Mouse (Mus musculus): Measurements from ENCODE around the gene Ccr7. TPM values are rescaled to one million over a fixed set of nuclear protein-coding genes. Genes with fewer than 3 reads are reported as not detected.

The Ccr7 gene
- total and polyA plus RNA-seq, 2 experiments from 2014 or later, result not detected

- H3K9ac ChIP-seq (replicated peaks; ENCODE audit: low read length, poor library complexity, severe bottlenecking), result no peak overlapping the region
- TF ChIP-seq CTCF (IDR thresholded peaks at IDR 0.05), result peak; percentile 23
- H3K27ac ChIP-seq (ENCODE audit: low read depth, low read length), result no peak overlapping the region
- 97% methylated on average over 1 of the region's 1 CpGs for WGBS
- H3K4me1 ChIP-seq (ENCODE audit: insufficient read depth, low read length), result peaks cover 9% of the 10 kb centered on the region
- no peak overlapping the region for H3K4me3 ChIP-seq (ENCODE audit: low read depth, low read length)
- ATAC-seq (ENCODE audit: low FRiP score), result no peak
- no peaks in the 10 kb centered on the region for H3K9me3 ChIP-seq (ENCODE audit: low read length)
- H3K4me2 ChIP-seq (ENCODE audit: low read depth, low read length, poor library complexity, severe bottlenecking), result no peak overlapping the region
- H3K36me3 ChIP-seq (ENCODE audit: insufficient read depth, low read length), result no peaks in the 10 kb centered on the region
- H3K27me3 ChIP-seq (ENCODE audit: insufficient read depth, low read length), result no peaks in the 10 kb centered on the region
- no peak for DNase-seq (ENCODE audit: low spot score)
Observed at GRCm38 (mm10) chr11:99118420-99118819, 36.5 kb downstream of the Ccr7 start.

- H3K4me3 ChIP-seq (ENCODE audit: low read depth, low read length), result no peak overlapping the region
- peaks cover 9% of the 10 kb centered on the region for H3K4me1 ChIP-seq (ENCODE audit: insufficient read depth, low read length)
- no peaks in the 10 kb centered on the region for H3K27me3 ChIP-seq (ENCODE audit: insufficient read depth, low read length)
- ATAC-seq (ENCODE audit: low FRiP score) (no peak), DNase-seq (ENCODE audit: low spot score) (no peak)
- H3K9ac ChIP-seq (replicated peaks; ENCODE audit: low read length, poor library complexity, severe bottlenecking), result no peak overlapping the region
- no peak overlapping the region for H3K27ac ChIP-seq (ENCODE audit: low read depth, low read length)
- WGBS, result 91% methylated on average over 7 of the region's 7 CpGs
- H3K36me3 ChIP-seq (ENCODE audit: insufficient read depth, low read length), result no peaks in the 10 kb centered on the region
- TF ChIP-seq CTCF (IDR thresholded peaks at IDR 0.05), result no peak
- H3K4me2 ChIP-seq (ENCODE audit: low read depth, low read length, poor library complexity, severe bottlenecking), result no peak overlapping the region
- no peaks in the 10 kb centered on the region for H3K9me3 ChIP-seq (ENCODE audit: low read length)
Observed at GRCm38 (mm10) chr11:99117907-99118306, 37.0 kb downstream of the Ccr7 start.

DNA sequence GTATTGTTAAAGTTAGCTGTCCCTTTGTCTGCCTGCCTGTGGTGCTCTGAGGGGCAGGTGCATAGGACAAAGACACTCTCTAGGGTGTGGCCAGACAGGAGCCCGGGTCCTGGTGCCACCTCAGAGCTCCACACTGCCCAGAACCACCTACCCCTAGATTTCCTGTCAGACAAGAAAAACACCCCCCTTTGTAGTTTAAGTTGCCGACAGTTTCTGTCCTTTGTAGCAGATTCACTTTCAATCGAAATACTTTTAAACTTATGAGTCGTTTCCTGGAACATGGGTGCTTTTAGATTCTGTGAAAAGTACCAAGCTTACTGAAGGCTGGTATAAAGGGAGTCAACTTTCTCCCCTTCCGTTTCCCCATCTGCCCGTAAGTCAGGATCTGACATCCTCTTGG is 38.9 kb downstream of the Ccr7 start:
- Histone ChIP-seq H3K4me3 (ENCODE audit: low read depth, low read length) (no peak overlapping the region), H3K9ac (replicated peaks; ENCODE audit: low read length, poor library complexity, severe bottlenecking) (no peak overlapping the region), H3K4me2 (ENCODE audit: low read depth, low read length, poor library complexity, severe bottlenecking) (no peak overlapping the region), H3K27me3 (ENCODE audit: insufficient read depth, low read length) (no peaks in the 10 kb centered on the region), H3K9me3 (ENCODE audit: low read length) (no peaks in the 10 kb centered on the region), H3K4me1 (ENCODE audit: insufficient read depth, low read length) (peaks cover 4% of the 10 kb centered on the region), H3K36me3 (ENCODE audit: insufficient read depth, low read length) (no peaks in the 10 kb centered on the region), H3K27ac (ENCODE audit: low read depth, low read length) (no peak overlapping the region)
- 77% methylated on average over 6 of the region's 6 CpGs for WGBS
- no peak for ATAC-seq (ENCODE audit: low FRiP score)
- DNase-seq (ENCODE audit: low spot score), result no peak
- TF ChIP-seq CTCF (IDR thresholded peaks at IDR 0.05), result no peak

- 5% methylated on average over 3 of the region's 3 CpGs for WGBS
- DNase-seq (ENCODE audit: low spot score) (peak; percentile 38), ATAC-seq (ENCODE audit: low FRiP score) (no peak)
- no peaks in the 10 kb centered on the region for H3K27me3 ChIP-seq (ENCODE audit: insufficient read depth, low read length)
- no peak overlapping the region for H3K4me2 ChIP-seq (ENCODE audit: low read depth, low read length, poor library complexity, severe bottlenecking)
- no peak overlapping the region for H3K4me3 ChIP-seq (ENCODE audit: low read depth, low read length)
- H3K36me3 ChIP-seq (ENCODE audit: insufficient read depth, low read length), result no peaks in the 10 kb centered on the region
- no peaks in the 10 kb centered on the region for H3K9me3 ChIP-seq (ENCODE audit: low read length)
- TF ChIP-seq CTCF (IDR thresholded peaks at IDR 0.05), result no peak
- no peak overlapping the region for H3K27ac ChIP-seq (ENCODE audit: low read depth, low read length)
- H3K4me1 ChIP-seq (ENCODE audit: insufficient read depth, low read length), result no peaks in the 10 kb centered on the region
- no peak overlapping the region for H3K9ac ChIP-seq (replicated peaks; ENCODE audit: low read length, poor library complexity, severe bottlenecking)
Observed at GRCm38 (mm10) chr11:99113111-99113510, 41.8 kb downstream of the Ccr7 start.

GRCm38 (mm10) chr11:99112700-99113099 is 42.2 kb downstream of the Ccr7 start:
- H3K9me3 ChIP-seq (ENCODE audit: low read length), result no peaks in the 10 kb centered on the region
- no peak overlapping the region for H3K4me3 ChIP-seq (ENCODE audit: low read depth, low read length)
- WGBS, result 15% methylated on average over 5 of the region's 5 CpGs
- H3K4me1 ChIP-seq (ENCODE audit: insufficient read depth, low read length), result no peaks in the 10 kb centered on the region
- no peaks in the 10 kb centered on the region for H3K27me3 ChIP-seq (ENCODE audit: insufficient read depth, low read length)
- TF ChIP-seq CTCF (IDR thresholded peaks at IDR 0.05), result no peak
- H3K36me3 ChIP-seq (ENCODE audit: insufficient read depth, low read length), result no peaks in the 10 kb centered on the region
- no peak overlapping the region for H3K9ac ChIP-seq (replicated peaks; ENCODE audit: low read length, poor library complexity, severe bottlenecking)
- ATAC-seq (ENCODE audit: low FRiP score) (no peak), DNase-seq (ENCODE audit: low spot score) (no peak)
- H3K4me2 ChIP-seq (ENCODE audit: low read depth, low read length, poor library complexity, severe bottlenecking), result no peak overlapping the region
- no peak overlapping the region for H3K27ac ChIP-seq (ENCODE audit: low read depth, low read length)

- Histone ChIP-seq H3K27ac (ENCODE audit: low read depth, low read length) (no peak overlapping the region), H3K9ac (replicated peaks; ENCODE audit: low read length, poor library complexity, severe bottlenecking) (no peak overlapping the region), H3K27me3 (ENCODE audit: insufficient read depth, low read length) (no peaks in the 10 kb centered on the region), H3K4me3 (ENCODE audit: low read depth, low read length) (no peak overlapping the region), H3K36me3 (ENCODE audit: insufficient read depth, low read length) (no peaks in the 10 kb centered on the region), H3K4me1 (ENCODE audit: insufficient read depth, low read length) (no peaks in the 10 kb centered on the region), H3K4me2 (ENCODE audit: low read depth, low read length, poor library complexity, severe bottlenecking) (no peak overlapping the region), H3K9me3 (ENCODE audit: low read length) (no peaks in the 10 kb centered on the region)
- no peak for DNase-seq (ENCODE audit: low spot score)
- WGBS, result 93% methylated on average over 7 of the region's 7 CpGs
- no peak for ATAC-seq (ENCODE audit: low FRiP score)
- TF ChIP-seq CTCF (IDR thresholded peaks at IDR 0.05), result no peak
Observed at GRCm38 (mm10) chr11:99111631-99112030, 43.2 kb downstream of the Ccr7 start.
